Mouse (Mus musculus): ENCODE data around the gene Ptcra. TPM values are rescaled to one million over a fixed set of nuclear protein-coding genes. Genes with fewer than 3 reads are reported as not detected.

The Ptcra gene
- total and polyA plus RNA-seq, 3 experiments = 0.17 to 0.56 (median 0.34) TPM

GRCm38 (mm10) chr17:46782341-46783221, 19.1 kb upstream of the Ptcra start, which contains the start of gene Rpl7l1:
Rpl7l1 (minus strand) TSS chr17:46782672.
- peak; percentile 95 for DNase-seq (ENCODE audit: extremely low read depth)
- peaks cover 40% of the 10 kb centered on the region for H3K79me2 ChIP-seq (replicated peaks; ENCODE audit: control insufficient read depth, extremely low read depth, insufficient read depth, poor library complexity, severe bottlenecking)
- dilution Hi-C loops (cut with MboI; ENCODE audit: extremely low pct_ligation_motif_present, extremely low pct_unique_long_range_greater_than_20kb, low sequenced_read_pairs) (no loop called here), in situ Hi-C loops (cut with MboI; ENCODE audit: low pct_ligation_motif_present, low pct_unique_long_range_greater_than_20kb, low sequenced_read_pairs) (loop anchor here (10.0 kb wide), 1 partner anchor 102 kb away; no protein-coding TSS in a partner anchor)
- peaks cover 10 to 30% of the 10 kb centered on the region in 2 experiments for H3K4me1 ChIP-seq (ENCODE audit: control insufficient read depth in 1 of 2, insufficient read depth in 2 of 2)
- H3K36me3 ChIP-seq (replicated peaks in 1 of 2; ENCODE audit: control insufficient read depth in 1 of 2, insufficient read depth in 1 of 2, low read length in 1 of 2) = peaks cover 31% of the 10 kb centered on the region in 2 experiments
- H3K9me3 ChIP-seq (replicated peaks; ENCODE audit: low read length) = no peaks in the 10 kb centered on the region
- H3K9ac ChIP-seq (ENCODE audit: insufficient read depth, low read depth) = peak within 1 kb of the TSS; percentile 99
- peak within 1 kb of the TSS; percentile 83; the same call in 1 of the 2 replicates for H3K4me2 ChIP-seq (ENCODE audit: insufficient read depth, low read depth, poor library complexity, severe bottlenecking)
- peak within 1 kb of the TSS; percentile 65 to 88 (median 84) for H3K4me3 ChIP-seq (replicated peaks in 1 of 3; ENCODE audit: low read depth in 2 of 3, low read length in 2 of 3, poor library complexity in 1 of 3)
- H3K27ac ChIP-seq (ENCODE audit: insufficient read depth, low read depth) = peak within 1 kb of the TSS; percentile 70
- H3K27me3 ChIP-seq (replicated peaks) = no peaks in the 10 kb centered on the region
- TF ChIP-seq IRF4 (IDR thresholded peaks at IDR 0.05; ENCODE audit: low read depth, low read length) (peak; percentile 59; the same call in 1 of the 2 replicates), USF2 (conservative IDR thresholded peaks at IDR 0.05; ENCODE audit: low read depth, low read length) (no peak), ELF1 (IDR thresholded peaks at IDR 0.05; ENCODE audit: low read depth, low read length) (peak; percentile 74; the same call in 1 of the 2 replicates), POLR2AphosphoS2 (IDR thresholded peaks at IDR 0.05; ENCODE audit: low read depth, low read length) (peak; percentile 54; the same call in 1 of the 2 replicates), EP300 (IDR thresholded peaks at IDR 0.05; ENCODE audit: low read length) (peak; percentile 52), MAFK (IDR thresholded peaks at IDR 0.05; ENCODE audit: insufficient replicate concordance, low read length) (0 out of 2 replicates have a peak, but pooled peaks have one; percentile 31), USF1 (IDR thresholded peaks at IDR 0.05; ENCODE audit: low read depth, low read length) (no peak), TCF12 (IDR thresholded peaks at IDR 0.05; ENCODE audit: low read depth, low read length) (peak; percentile 99), BHLHE40 (IDR thresholded peaks at IDR 0.05; ENCODE audit: low read depth, low read length) (peak; percentile 63; the same call in 1 of the 2 replicates), CHD2 (IDR thresholded peaks at IDR 0.05; ENCODE audit: low read length) (peak; percentile 40; the same call in 1 of the 2 replicates), NRF1 (IDR thresholded peaks at IDR 0.05; ENCODE audit: low read depth, low read length) (peak; percentile 89), POLR2A (IDR thresholded peaks at IDR 0.05; ENCODE audit: low read depth, low read length) (peak; percentile 98), ZKSCAN1 (IDR thresholded peaks at IDR 0.05; ENCODE audit: borderline replicate concordance, low read depth, low read length) (no peak), TBP (conservative IDR thresholded peaks at IDR 0.05; ENCODE audit: low read depth, low read length) (peak; percentile 97), ZC3H11A (IDR thresholded peaks at IDR 0.05; ENCODE audit: low read depth, low read length) (peak; percentile 46; the same call in 1 of the 2 replicates), MYC (IDR thresholded peaks at IDR 0.05; ENCODE audit: low read depth, low read length) (peak; percentile 97), SIN3A (IDR thresholded peaks at IDR 0.05; ENCODE audit: low read length) (peak; percentile 94), HCFC1 (IDR thresholded peaks at IDR 0.05; ENCODE audit: low read depth, low read length) (peak; percentile 87), RCOR1 (conservative IDR thresholded peaks at IDR 0.05; ENCODE audit: low read depth, low read length) (peak; percentile 67), SMC3 (IDR thresholded peaks at IDR 0.05; ENCODE audit: low read depth, low read length) (peak; percentile 91), NELFE (IDR thresholded peaks at IDR 0.05; ENCODE audit: low read depth, low read length) (peak; percentile 96), MXI1 (IDR thresholded peaks at IDR 0.05; ENCODE audit: low read depth, low read length) (peak; percentile 83; the same call in 1 of the 2 replicates), UBTF (IDR thresholded peaks at IDR 0.05; ENCODE audit: low read depth, low read length) (0 out of 2 replicates have a peak, but pooled peaks have one; percentile 57), ZNF384 (IDR thresholded peaks at IDR 0.05; ENCODE audit: low read depth, low read length) (peak; percentile 46; the same call in 1 of the 2 replicates), PAX5 (IDR thresholded peaks at IDR 0.05; ENCODE audit: low read length) (no peak), CTCF (conservative IDR thresholded peaks at IDR 0.05 in 1 of 2, IDR thresholded peaks at IDR 0.05 in 1 of 2; ENCODE audit: low read depth in 2 of 2, low read length in 2 of 2) (peak; percentile 68 to 91), KAT2A (IDR thresholded peaks at IDR 0.05; ENCODE audit: insufficient replicate concordance, low read length) (peak; percentile 68; the same call in 1 of the 2 replicates), JUN (IDR thresholded peaks at IDR 0.05; ENCODE audit: insufficient read depth, low read depth, low read length) (no peak; the same call in 1 of the 2 replicates), RAD21 (IDR thresholded peaks at IDR 0.05; ENCODE audit: low read depth, low read length) (peak; percentile 80), ZMIZ1 (IDR thresholded peaks at IDR 0.05; ENCODE audit: low read depth, low read length) (peak; percentile 90; the same call in 1 of the 2 replicates), ETS1 (conservative IDR thresholded peaks at IDR 0.05; ENCODE audit: low read depth, low read length) (0 out of 2 replicates have a peak, but pooled peaks have one; percentile 25), CHD1 (IDR thresholded peaks at IDR 0.05; ENCODE audit: low read depth, low read length) (0 out of 2 replicates have a peak, but pooled peaks have one; percentile 75), MEF2A (IDR thresholded peaks at IDR 0.05; ENCODE audit: borderline replicate concordance, low read depth, low read length) (peak; percentile 53), GABPA (IDR thresholded peaks at IDR 0.05; ENCODE audit: insufficient replicate concordance, low read depth, low read length) (peak; percentile 63), MAX (IDR thresholded peaks at IDR 0.05; ENCODE audit: low read length) (peak; percentile 71), E2F4 (IDR thresholded peaks at IDR 0.05; ENCODE audit: insufficient replicate concordance, low read depth, low read length) (peak; percentile 61; the same call in 1 of the 2 replicates)
